Mouse (Mus musculus): Measurements from ENCODE around the gene Olfr547.

DNA sequence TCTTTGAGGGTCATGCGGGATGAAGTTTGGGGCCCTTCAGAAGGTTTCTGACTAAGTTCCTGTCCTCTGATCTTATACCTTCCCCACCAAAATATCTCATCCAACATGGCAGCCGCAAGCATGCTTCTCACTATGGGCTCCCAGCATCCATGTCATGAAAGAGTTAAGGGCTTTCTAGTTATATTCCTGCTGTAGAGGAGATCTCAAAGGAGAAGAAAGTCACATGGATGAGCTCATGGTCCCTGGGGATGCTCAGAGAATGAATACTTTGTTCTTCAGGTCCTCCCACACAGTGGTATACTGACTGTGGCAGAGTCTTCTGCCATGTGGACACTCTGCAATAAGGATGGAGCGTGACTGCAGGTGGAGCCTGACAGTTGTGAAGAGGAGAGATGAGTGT lies 15.0 kb downstream of the Olfr547 start, which contains the start of gene Olfr549:
- TF ChIP-seq POLR2A (IDR thresholded peaks at IDR 0.05; ENCODE audit: insufficient read depth, low read length) (no peak), EP300 (IDR thresholded peaks at IDR 0.05; ENCODE audit: insufficient read depth, low read depth, low read length) (no peak), CTCF (IDR thresholded peaks at IDR 0.05; ENCODE audit: low read depth, low read length) (no peak)
